Mouse (Mus musculus) kidney, adult 11 months (tissue): ENCODE data around the gene Ctse.

Source experiments
- DNase-seq: peaks from one replicate; pipeline ENCODE4 v3.0.0; 2022

Ctse gene

GRCm38 (mm10) chr1:131702094-131702766, 64.1 kb downstream of the Ctse start:
- no peak for DNase-seq

- DNase-seq: no peak
Measured at GRCm38 (mm10) chr1:131703482-131703881, 65.4 kb downstream of the Ctse start.

GRCm38 (mm10) chr1:131708338-131708737, 70.2 kb downstream of the Ctse start:
- DNase-seq: peak; percentile 34

- no peak for DNase-seq
Measured at GRCm38 (mm10) chr1:131711518-131711917, 73.4 kb downstream of the Ctse start.

- peak; percentile 72 for DNase-seq
Measured at GRCm38 (mm10) chr1:131712386-131712785, 74.3 kb downstream of the Ctse start.

- DNase-seq: no peak
Measured at GRCm38 (mm10) chr1:131714388-131715337, 76.6 kb downstream of the Ctse start.

- DNase-seq: no peak
Measured at GRCm38 (mm10) chr1:131718952-131719694, 81.0 kb downstream of the Ctse start.

- DNase-seq: no peak
Measured at GRCm38 (mm10) chr1:131721989-131722388, 83.9 kb downstream of the Ctse start.

GRCm38 (mm10) chr1:131723549-131723948, 85.4 kb downstream of the Ctse start:
- no peak for DNase-seq
